Mouse (Mus musculus) hindbrain, embryonic 11.5 days (tissue): Measurements from ENCODE around the gene Xrn2. TPM values are rescaled to one million over a fixed set of nuclear protein-coding genes. Genes with fewer than 3 reads are reported as not detected.

Experiments used
- ATAC-seq: fragments of 200-750 bp; cut with Nextera tagmentation; 2 replicates; pipeline ENCODE4 v1.8.0; 2017; ENCODE audit warnings: mild to moderate bottlenecking, moderate TSS enrichment, moderate library complexity; ENCODE audit not compliant: low FRiP score
- DNase-seq: peaks from one replicate; pipeline ENCODE4 v3.0.0-alpha.2; 2015; ENCODE audit warnings: low spot score
- H3K27ac ChIP-seq: fragments of 300-500 bp; sonication (generic); 2 replicates; pipeline ENCODE4 v1.5.1; 2014; ENCODE audit warnings: mild to moderate bottlenecking, low read depth, low read length
- H3K27me3 ChIP-seq: fragments of 300-500 bp; sonication (generic); 2 replicates; pipeline ENCODE4 v1.6.1; 2014; ENCODE audit warnings: mild to moderate bottlenecking, low read length, moderate library complexity, mixed read lengths; ENCODE audit not compliant: control insufficient read depth, insufficient read depth
- H3K36me3 ChIP-seq: fragments of 300-500 bp; sonication (generic); 2 replicates; pipeline ENCODE4 v1.6.1; 2014; ENCODE audit warnings: mild to moderate bottlenecking, low read length, moderate library complexity, mixed read lengths; ENCODE audit not compliant: control insufficient read depth, insufficient read depth
- H3K4me1 ChIP-seq: fragments of 300-500 bp; sonication (generic); replicated peaks from 2 replicates; pipeline ENCODE4 v1.6.1; 2014; ENCODE audit warnings: low read length, mixed read lengths; ENCODE audit not compliant: control insufficient read depth, insufficient read depth
- H3K4me2 ChIP-seq: fragments of 300-500 bp; sonication (generic); replicated peaks from 2 replicates; pipeline ENCODE4 v1.6.1; 2014; ENCODE audit warnings: mild to moderate bottlenecking, low read depth, low read length
- H3K4me3 ChIP-seq: fragments of 300-500 bp; sonication (generic); 2 replicates; pipeline ENCODE4 v1.5.1; 2014; ENCODE audit warnings: low read depth, low read length
- H3K9ac ChIP-seq: fragments of 300-500 bp; sonication (generic); 2 replicates; pipeline ENCODE4 v1.6.1; 2014; ENCODE audit warnings: low read depth, low read length
- H3K9me3 ChIP-seq: fragments of 300-500 bp; sonication (generic); 2 replicates; pipeline ENCODE4 v1.6.1; 2016; ENCODE audit warnings: low read length; ENCODE audit not compliant: control insufficient read depth
- WGBS: fragments of 180-500 bp; shearing (Covaris S2); extraction: QIAGEN DNeasy Blood & Tissue Kit; methylation state at CpG from one replicate; pipeline ENCODE4 v1.1.7; 2014; 5-methylcytosine and 5-hydroxymethylcytosine counted together
- polyA plus RNA-seq: library from polyadenylated mRNA; unstranded; fragments of >200 nt; fragmentation: Nextera tagmentation; extraction: Ambion mirVana; gene quantifications from 2 replicates; pipeline ENCODE4 v1.2.1, GENCODE M21; 2014

The Xrn2 gene
- polyA plus RNA-seq, 1 experiment from 2014 or later, result 102 TPM

- DNase-seq, result no peak
These were observed 61.6 kb downstream of the Xrn2 start for GRCm38 (mm10) chr2:147074399-147074798.

DNA sequence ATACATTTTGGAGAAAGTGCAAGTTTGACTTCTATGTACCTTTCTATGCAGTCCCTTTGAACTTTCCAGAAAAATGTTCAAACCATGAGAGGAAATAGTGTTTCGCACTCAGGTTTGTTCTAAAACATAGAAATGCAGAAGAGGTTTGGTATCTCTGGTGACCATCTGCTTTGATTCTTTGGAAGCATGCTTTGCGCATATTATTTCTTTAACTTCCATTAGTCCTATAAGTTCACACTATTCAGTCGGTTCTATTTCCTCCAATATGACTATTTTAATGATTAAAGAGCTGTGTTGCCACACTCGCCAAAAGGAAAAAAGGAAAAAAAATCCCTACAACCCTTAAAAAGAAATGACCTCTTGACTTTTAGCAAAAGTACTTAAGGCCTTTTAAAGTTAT is 69.6 kb downstream of the Xrn2 start:
- Histone ChIP-seq H3K27me3 (peaks cover 60% of the 10 kb centered on the region), H3K4me1 (no peaks in the 10 kb centered on the region), H3K4me3 (no peak overlapping the region), H3K9ac (no peak overlapping the region), H3K27ac (no peak overlapping the region), H3K4me2 (no peak overlapping the region), H3K36me3 (no peaks in the 10 kb centered on the region), H3K9me3 (no peaks in the 10 kb centered on the region)
- ATAC-seq, result no peak
- peak; percentile 35 for DNase-seq
- 65% methylated on average over 4 of the region's 4 CpGs for WGBS

More at GRCm38 (mm10) chr2:147074399-147074798, 61.6 kb downstream of the Xrn2 start:
- Histone ChIP-seq H3K27me3 (peaks cover under 1% of the 10 kb centered on the region), H3K4me2 (no peak overlapping the region), H3K9ac (no peak overlapping the region), H3K4me1 (no peaks in the 10 kb centered on the region), H3K27ac (no peak overlapping the region), H3K36me3 (no peaks in the 10 kb centered on the region), H3K9me3 (no peaks in the 10 kb centered on the region), H3K4me3 (no peak overlapping the region)
- no peak for ATAC-seq
- WGBS, result 92% methylated on average over 4 of the region's 4 CpGs

- peak; percentile 53 for ATAC-seq
- Histone ChIP-seq H3K36me3 (no peaks in the 10 kb centered on the region), H3K4me3 (no peak overlapping the region), H3K27me3 (peaks cover 67% of the 10 kb centered on the region), H3K4me2 (no peak overlapping the region), H3K4me1 (no peaks in the 10 kb centered on the region), H3K27ac (no peak overlapping the region), H3K9ac (no peak overlapping the region), H3K9me3 (no peaks in the 10 kb centered on the region)
- under 1% methylated on average over 70 of the region's 72 CpGs for WGBS
- peak; percentile 70 for DNase-seq
These were observed 70.9 kb downstream of the Xrn2 start for GRCm38 (mm10) chr2:147083471-147084365.

DNA sequence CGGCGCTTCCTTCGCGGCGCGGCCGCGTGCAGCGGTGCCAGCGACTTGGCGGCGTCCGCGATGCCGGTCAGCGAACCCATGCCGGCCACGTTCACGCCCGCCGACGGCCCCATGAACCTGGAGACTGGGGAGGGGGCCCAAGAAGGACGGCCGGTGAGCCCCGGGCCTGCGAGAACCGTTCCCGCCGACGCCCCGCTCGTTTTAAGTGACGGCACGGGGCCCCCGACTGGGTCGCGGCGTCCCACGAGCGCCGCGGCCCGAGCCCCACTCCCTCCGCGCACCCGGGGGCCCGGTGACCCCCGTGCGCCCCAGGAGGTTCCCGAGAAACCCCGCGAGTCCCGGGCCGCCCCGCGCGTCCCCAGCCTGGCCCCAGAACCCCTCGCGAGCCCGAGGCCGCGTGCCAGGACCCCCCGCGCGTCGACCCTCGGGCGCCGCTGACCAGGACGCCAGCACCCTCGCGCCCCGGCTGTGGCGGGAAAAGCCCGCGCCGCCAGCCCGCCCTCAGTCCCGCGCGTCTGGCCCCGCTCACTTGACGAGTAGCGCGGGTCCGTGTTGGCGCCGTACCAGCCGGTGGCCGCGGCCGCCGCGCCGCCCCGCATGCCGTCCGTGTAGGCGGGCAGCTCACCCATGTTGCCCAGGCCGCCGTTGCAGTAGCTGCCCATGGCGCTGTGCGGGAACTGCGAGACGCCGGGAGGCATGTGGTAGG is 71.7 kb downstream of the Xrn2 start:
- peak; percentile 51 for ATAC-seq
- peak; percentile 58 for DNase-seq
- Histone ChIP-seq H3K27me3 (peaks cover 65% of the 10 kb centered on the region), H3K4me1 (no peaks in the 10 kb centered on the region), H3K9ac (no peak overlapping the region), H3K27ac (no peak overlapping the region), H3K36me3 (no peaks in the 10 kb centered on the region), H3K9me3 (no peaks in the 10 kb centered on the region), H3K4me3 (peak overlapping the region; percentile 8; the same call in 1 of the 2 replicates), H3K4me2 (peak overlapping the region; percentile 28)
- 1% methylated on average over 87 of the region's 106 CpGs for WGBS

DNA sequence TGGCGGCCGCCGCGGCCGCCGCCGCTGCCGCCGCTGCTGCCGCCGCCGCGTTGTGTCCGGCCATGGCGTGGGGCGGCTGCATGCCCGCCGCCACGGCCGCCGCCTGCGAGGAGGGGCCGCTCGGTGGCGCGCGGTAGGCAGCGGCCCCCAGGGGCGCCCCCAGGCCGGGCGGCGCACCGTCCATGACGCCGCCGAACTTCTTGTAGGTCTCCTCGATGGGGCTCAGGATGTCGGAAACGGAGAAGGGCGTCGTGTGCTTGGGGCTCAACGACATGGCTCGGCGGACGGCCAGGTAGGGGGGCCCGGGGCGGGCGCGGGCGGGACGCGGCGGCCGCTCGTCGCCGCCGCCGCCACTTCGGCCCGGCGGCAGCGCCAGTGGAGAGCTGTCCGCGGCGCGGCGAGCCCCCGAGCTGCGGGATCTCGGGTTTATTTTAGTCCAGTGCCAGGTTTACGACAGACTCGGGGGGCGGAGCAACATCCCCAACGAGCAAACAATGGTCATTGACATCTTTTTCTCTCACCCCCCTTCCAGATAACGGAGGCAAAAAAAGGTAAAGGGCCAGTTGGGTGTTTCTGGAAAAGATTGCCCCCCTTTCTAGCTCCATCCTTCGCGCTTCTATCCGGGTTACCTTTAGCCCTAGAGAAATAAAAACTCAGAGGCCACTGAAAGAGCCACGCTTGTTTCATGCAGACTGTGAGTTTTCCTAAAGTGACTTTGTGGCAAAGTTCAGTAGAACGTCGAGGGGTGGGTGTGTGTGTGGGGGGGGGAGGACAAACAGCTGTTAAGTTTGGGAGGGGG is 72.5 kb downstream of the Xrn2 start, which contains the start of gene Nkx2-4:
Gene Nkx2-4, minus strand, starts transcription at position 374 of the 799 bp plus-strand sequence.
- Histone ChIP-seq H3K9ac (no peak within 1 kb of the TSS), H3K4me3 (peak within 1 kb of the TSS; percentile 19), H3K36me3 (no peaks in the 10 kb centered on the region), H3K27me3 (peaks cover 64% of the 10 kb centered on the region), H3K4me1 (no peaks in the 10 kb centered on the region), H3K27ac (no peak within 1 kb of the TSS), H3K4me2 (peak within 1 kb of the TSS; percentile 28), H3K9me3 (no peaks in the 10 kb centered on the region)
- WGBS, result under 1% methylated on average over 68 of the region's 82 CpGs
- peak; percentile 61 for DNase-seq
- ATAC-seq, result no peak; the same call in none of the 2 replicates

DNA sequence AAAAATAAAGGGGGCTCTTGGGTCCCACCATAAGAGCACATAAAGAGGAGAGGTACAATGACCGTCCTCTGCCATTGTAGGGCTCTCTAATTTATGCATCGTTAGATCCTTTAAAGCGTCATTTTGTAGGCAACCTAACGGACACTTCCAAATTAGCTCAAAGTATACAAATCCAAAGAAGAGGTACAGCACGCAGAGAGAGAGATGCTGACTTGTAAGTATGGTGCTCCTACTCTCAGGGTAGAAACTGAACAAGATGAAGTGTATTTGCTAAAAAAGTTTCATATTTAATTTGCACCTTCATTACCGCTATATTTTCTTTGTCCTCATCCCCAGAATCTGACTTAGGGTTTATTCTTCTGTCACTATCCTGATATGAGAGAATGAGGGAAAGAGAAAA is 73.1 kb downstream of the Xrn2 start:
- Histone ChIP-seq H3K4me1 (no peaks in the 10 kb centered on the region), H3K27ac (no peak overlapping the region), H3K36me3 (no peaks in the 10 kb centered on the region), H3K9me3 (no peaks in the 10 kb centered on the region), H3K9ac (no peak overlapping the region), H3K4me2 (no peak overlapping the region), H3K27me3 (peaks cover 64% of the 10 kb centered on the region), H3K4me3 (no peak overlapping the region)
- 6% methylated on average over 6 of the region's 6 CpGs for WGBS
- ATAC-seq (no peak), DNase-seq (peak; percentile 42)

GRCm38 (mm10) chr2:147086441-147086840 is 73.6 kb downstream of the Xrn2 start:
- no peak for ATAC-seq
- H3K4me3 ChIP-seq, result no peak overlapping the region
- H3K27me3 ChIP-seq, result peaks cover 59% of the 10 kb centered on the region
- no peak overlapping the region for H3K27ac ChIP-seq
- no peaks in the 10 kb centered on the region for H3K4me1 ChIP-seq
- peak; percentile 31 for DNase-seq
- H3K9ac ChIP-seq, result no peak overlapping the region
- H3K4me2 ChIP-seq, result no peak overlapping the region
- no peaks in the 10 kb centered on the region for H3K36me3 ChIP-seq
- WGBS, result 20% methylated on average over 5 of the region's 5 CpGs
- no peaks in the 10 kb centered on the region for H3K9me3 ChIP-seq

- WGBS, result 100% methylated on average over 1 of the region's 1 CpGs
- H3K27me3 ChIP-seq, result no peaks in the 10 kb centered on the region
- H3K36me3 ChIP-seq, result no peaks in the 10 kb centered on the region
- ATAC-seq (no peak), DNase-seq (no peak)
- no peak overlapping the region for H3K9ac ChIP-seq
- H3K27ac ChIP-seq, result no peak overlapping the region
- no peaks in the 10 kb centered on the region for H3K4me1 ChIP-seq
- H3K4me3 ChIP-seq, result no peak overlapping the region
- H3K4me2 ChIP-seq, result no peak overlapping the region
- no peaks in the 10 kb centered on the region for H3K9me3 ChIP-seq
These were observed 106.9 kb downstream of the Xrn2 start for GRCm38 (mm10) chr2:147119736-147120135.
